Mouse (Mus musculus): ENCODE results near the gene 9330161L09Rik.

- TF ChIP-seq POLR2A (IDR thresholded peaks at IDR 0.05; ENCODE audit: borderline replicate concordance, low read depth, low read length) (no peak), CTCF (IDR thresholded peaks at IDR 0.05; ENCODE audit: low read depth, low read length) (no peak)
Observed at GRCm38 (mm10) chr12:103362336-103362735, 45.3 kb downstream of the 9330161L09Rik start.

Measured in bone marrow macrophage, adult 2 months (primary cell).